Mouse (Mus musculus) embryonic facial prominence, embryonic 15.5 days (tissue): ENCODE results near the gene Zmynd8. TPM values are rescaled to one million over a fixed set of nuclear protein-coding genes. Genes with fewer than 3 reads are reported as not detected.
"Not testable (repeated sequence)": the region's sequence is repeated elsewhere in the genome, so short reads cannot be mapped to it uniquely, and the experiment has no call there.

Source experiments
- ATAC-seq: fragments of 200-750 bp; cut with Nextera tagmentation; 2 replicates; pipeline ENCODE4 v1.8.0; 2017; ENCODE audit warnings: low read depth, moderate TSS enrichment; ENCODE audit not compliant: insufficient number of reproducible peaks, low FRiP score, low TSS enrichment
- H3K27ac ChIP-seq: fragments of 300-500 bp; sonication (generic); replicated peaks from 2 replicates; pipeline ENCODE4 v1.5.1; 2015; ENCODE audit warnings: mild to moderate bottlenecking, inconsistent platforms
- H3K27me3 ChIP-seq: fragments of 300-500 bp; sonication (generic); 2 replicates; pipeline ENCODE4 v1.6.1; 2015; ENCODE audit warnings: inconsistent platforms
- H3K36me3 ChIP-seq: fragments of 300-500 bp; sonication (generic); 2 replicates; pipeline ENCODE4 v1.6.1; 2015; ENCODE audit warnings: mild to moderate bottlenecking, inconsistent platforms
- H3K4me1 ChIP-seq: fragments of 300-500 bp; sonication (generic); 2 replicates; pipeline ENCODE4 v1.6.1; 2015; ENCODE audit warnings: inconsistent platforms
- H3K4me2 ChIP-seq: fragments of 300-500 bp; sonication (generic); replicated peaks from 2 replicates; pipeline ENCODE4 v1.6.1; 2015; ENCODE audit warnings: mild to moderate bottlenecking, inconsistent platforms
- H3K4me3 ChIP-seq: fragments of 300-500 bp; sonication (generic); replicated peaks from 2 replicates; pipeline ENCODE4 v1.5.1; 2015; ENCODE audit warnings: mild to moderate bottlenecking, inconsistent platforms
- H3K9ac ChIP-seq: fragments of 300-500 bp; sonication (generic); 2 replicates; pipeline ENCODE4 v1.6.1; 2015; ENCODE audit warnings: inconsistent platforms
- H3K9me3 ChIP-seq: fragments of 300-500 bp; sonication (generic); replicated peaks from 2 replicates; pipeline ENCODE4 v1.6.1; 2016; ENCODE audit warnings: inconsistent platforms
- WGBS: fragments of 180-500 bp; shearing (Covaris S2); methylation state at CpG from one replicate; pipeline ENCODE4 v1.1.7; 2015; 5-methylcytosine and 5-hydroxymethylcytosine counted together
- polyA plus RNA-seq: library from polyadenylated mRNA; unstranded; fragments of >200 nt; fragmentation: Nextera tagmentation; extraction: Ambion mirVana; gene quantifications from 2 replicates; pipeline ENCODE4 v1.2.1, GENCODE M21; 2015

Zmynd8 gene
- polyA plus RNA-seq, 1 experiment from 2014 or later = 50.9 TPM

- 84% methylated on average over 25 of the region's 28 CpGs for WGBS
- no peak overlapping the region for H3K4me3 ChIP-seq
- H3K4me2 ChIP-seq = no peak overlapping the region
- H3K27me3 ChIP-seq = no peaks in the 10 kb centered on the region
- H3K36me3 ChIP-seq = peaks cover 76% of the 10 kb centered on the region
- H3K9ac ChIP-seq = no peak overlapping the region
- H3K9me3 ChIP-seq = no peaks in the 10 kb centered on the region
- ATAC-seq = no peak
- no peak overlapping the region for H3K27ac ChIP-seq
- H3K4me1 ChIP-seq = 0 out of 2 replicates have a peak, but pooled peaks cover 7% of the 10 kb centered on the region
These were observed 83.5 kb downstream of the Zmynd8 start for GRCm38 (mm10) chr2:165815103-165815880.

GRCm38 (mm10) chr2:165812889-165813288 is 85.9 kb downstream of the Zmynd8 start:
- no peak for ATAC-seq
- no peaks in the 10 kb centered on the region for H3K4me1 ChIP-seq
- H3K27me3 ChIP-seq = no peaks in the 10 kb centered on the region
- 79% methylated on average over 8 of the region's 8 CpGs for WGBS
- no peak overlapping the region for H3K9ac ChIP-seq
- H3K9me3 ChIP-seq = no peaks in the 10 kb centered on the region
- H3K4me3 ChIP-seq = no peak overlapping the region
- H3K27ac ChIP-seq = no peak overlapping the region
- H3K4me2 ChIP-seq = no peak overlapping the region
- H3K36me3 ChIP-seq = peaks cover 92% of the 10 kb centered on the region

- H3K9me3 ChIP-seq = no peaks in the 10 kb centered on the region
- H3K4me1 ChIP-seq = no peaks in the 10 kb centered on the region
- H3K4me3 ChIP-seq = no peak overlapping the region
- peaks cover 91% of the 10 kb centered on the region for H3K36me3 ChIP-seq
- WGBS = 57% methylated on average over 5 of the region's 5 CpGs
- no peak overlapping the region for H3K9ac ChIP-seq
- no peaks in the 10 kb centered on the region for H3K27me3 ChIP-seq
- no peak for ATAC-seq
- no peak overlapping the region for H3K4me2 ChIP-seq
- H3K27ac ChIP-seq = no peak overlapping the region
These were observed 87.3 kb downstream of the Zmynd8 start for GRCm38 (mm10) chr2:165811536-165811935.

GRCm38 (mm10) chr2:165809901-165810477 is 88.8 kb downstream of the Zmynd8 start:
- peaks cover 95% of the 10 kb centered on the region for H3K36me3 ChIP-seq
- H3K4me2 ChIP-seq = no peak overlapping the region
- H3K9ac ChIP-seq = no peak overlapping the region
- WGBS = 86% methylated on average over 5 of the region's 5 CpGs
- H3K4me1 ChIP-seq = no peaks in the 10 kb centered on the region
- no peaks in the 10 kb centered on the region for H3K9me3 ChIP-seq
- no peak overlapping the region for H3K4me3 ChIP-seq
- no peaks in the 10 kb centered on the region for H3K27me3 ChIP-seq
- no peak for ATAC-seq
- no peak overlapping the region for H3K27ac ChIP-seq

- Histone ChIP-seq H3K36me3 (peaks cover 96% of the 10 kb centered on the region), H3K9ac (no peak overlapping the region), H3K4me2 (no peak overlapping the region), H3K9me3 (no peaks in the 10 kb centered on the region), H3K27me3 (no peaks in the 10 kb centered on the region), H3K27ac (no peak overlapping the region), H3K4me1 (no peaks in the 10 kb centered on the region), H3K4me3 (no peak overlapping the region)
- ATAC-seq = no peak
- WGBS = 94% methylated on average over 5 of the region's 5 CpGs
These were observed 89.7 kb downstream of the Zmynd8 start for GRCm38 (mm10) chr2:165809091-165809490.

- Histone ChIP-seq H3K4me2 (no peak overlapping the region), H3K27ac (no peak overlapping the region), H3K36me3 (peaks cover 91% of the 10 kb centered on the region), H3K9me3 (no peaks in the 10 kb centered on the region), H3K4me1 (no peaks in the 10 kb centered on the region), H3K9ac (no peak overlapping the region), H3K27me3 (no peaks in the 10 kb centered on the region), H3K4me3 (no peak overlapping the region)
- 92% methylated on average over 12 of the region's 12 CpGs for WGBS
- no peak for ATAC-seq
These were observed 90.4 kb downstream of the Zmynd8 start for GRCm38 (mm10) chr2:165808179-165808975.

GRCm38 (mm10) chr2:165800174-165800573 is 98.6 kb downstream of the Zmynd8 start:
- not testable (repeated sequence) for H3K27ac ChIP-seq, H3K4me1 ChIP-seq, H3K9ac ChIP-seq, H3K9me3 ChIP-seq, H3K4me3 ChIP-seq, H3K27me3 ChIP-seq, H3K4me2 ChIP-seq, ATAC-seq
- WGBS = 94% methylated on average over 3 of the region's 3 CpGs
- peaks cover 79% of the 10 kb centered on the region for H3K36me3 ChIP-seq

GRCm38 (mm10) chr2:165797876-165798275 is 100.9 kb downstream of the Zmynd8 start:
- Histone ChIP-seq H3K9me3 (no peaks in the 10 kb centered on the region), H3K4me3 (no peak overlapping the region), H3K4me1 (no peaks in the 10 kb centered on the region), H3K4me2 (no peak overlapping the region), H3K27me3 (no peaks in the 10 kb centered on the region), H3K27ac (no peak overlapping the region), H3K9ac (no peak overlapping the region), H3K36me3 (peaks cover 82% of the 10 kb centered on the region)
- ATAC-seq = no peak
- WGBS = 77% methylated on average over 8 of the region's 8 CpGs

GRCm38 (mm10) chr2:165793283-165793638 is 105.6 kb downstream of the Zmynd8 start:
- no peak for ATAC-seq
- Histone ChIP-seq H3K9me3 (no peaks in the 10 kb centered on the region), H3K36me3 (peaks cover 89% of the 10 kb centered on the region), H3K9ac (no peak overlapping the region), H3K27me3 (no peaks in the 10 kb centered on the region), H3K27ac (no peak overlapping the region), H3K4me2 (no peak overlapping the region), H3K4me1 (peaks cover under 1% of the 10 kb centered on the region; the same call in 1 of the 2 replicates), H3K4me3 (no peak overlapping the region)
- WGBS = 78% methylated on average over 3 of the region's 3 CpGs

GRCm38 (mm10) chr2:165792431-165793282 is 106.2 kb downstream of the Zmynd8 start:
- no peaks in the 10 kb centered on the region for H3K9me3 ChIP-seq
- no peak overlapping the region for H3K27ac ChIP-seq
- no peaks in the 10 kb centered on the region for H3K27me3 ChIP-seq
- H3K9ac ChIP-seq = no peak overlapping the region
- H3K36me3 ChIP-seq = peaks cover 85% of the 10 kb centered on the region
- WGBS = 82% methylated on average over 25 of the region's 25 CpGs
- ATAC-seq = no peak
- H3K4me3 ChIP-seq = no peak overlapping the region
- H3K4me2 ChIP-seq = no peak overlapping the region
- peaks cover 7% of the 10 kb centered on the region for H3K4me1 ChIP-seq

GRCm38 (mm10) chr2:165791657-165792056 is 107.2 kb downstream of the Zmynd8 start:
- WGBS = 60% methylated on average over 9 of the region's 9 CpGs
- H3K27me3 ChIP-seq = no peaks in the 10 kb centered on the region
- H3K4me2 ChIP-seq = no peak overlapping the region
- no peak overlapping the region for H3K4me3 ChIP-seq
- H3K36me3 ChIP-seq = peaks cover 84% of the 10 kb centered on the region
- no peak for ATAC-seq
- H3K9ac ChIP-seq = no peak overlapping the region
- H3K4me1 ChIP-seq = peaks cover 11% of the 10 kb centered on the region
- H3K9me3 ChIP-seq = no peaks in the 10 kb centered on the region
- H3K27ac ChIP-seq = no peak overlapping the region
